Mouse (Mus musculus) gastrocnemius, postnatal 25 days (tissue): Measurements from ENCODE around the gene B230219D22Rik. TPM values are rescaled to one million over a fixed set of nuclear protein-coding genes. Genes with fewer than 3 reads are reported as not detected.
A peak's percentile ranks its signal among the peaks of the same experiment; 100 is the strongest.

Experiments used
- DNase-seq: peaks from one replicate; pipeline ENCODE4 v3.0.0; 2022
- total RNA-seq, 2 experiments: library from RNA; stranded (reverse); gene quantifications; 1 replicate in 1 of 2; 2 replicates in 1 of 2; pipeline ENCODE4 v1.2.3; 2021

Gene B230219D22Rik
- total RNA-seq, 2 experiments from 2014 or later: 25.7 to 29.7 TPM

GRCm38 (mm10) chr13:55727120-55727838, 34.4 kb downstream of the B230219D22Rik start, which contains the start of gene Pcbd2:
Gene Pcbd2, plus strand, starts transcription at chr13:55727368.
- peak; percentile 89 for DNase-seq

DNA sequence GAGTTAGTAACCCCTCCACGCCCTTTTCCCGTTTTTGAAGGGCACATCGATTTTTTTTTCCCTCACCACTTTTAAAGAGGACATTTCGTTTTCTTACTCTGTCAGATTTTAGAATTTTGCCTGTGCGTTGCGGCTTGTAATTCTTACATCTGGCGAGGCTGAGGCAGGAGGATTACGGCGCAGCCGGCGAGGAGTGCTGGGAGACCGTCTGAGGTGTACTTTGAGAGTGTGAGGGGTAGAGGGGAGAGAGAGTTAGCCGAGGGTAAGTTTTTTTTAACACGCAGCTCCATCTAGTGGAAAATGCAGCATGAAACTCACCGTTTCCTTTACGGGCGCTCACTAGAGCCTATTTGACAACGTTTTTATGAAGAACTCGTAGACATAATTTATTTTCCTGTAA, 34.9 kb downstream of the B230219D22Rik start:
- DNase-seq: peak; percentile 52

DNA sequence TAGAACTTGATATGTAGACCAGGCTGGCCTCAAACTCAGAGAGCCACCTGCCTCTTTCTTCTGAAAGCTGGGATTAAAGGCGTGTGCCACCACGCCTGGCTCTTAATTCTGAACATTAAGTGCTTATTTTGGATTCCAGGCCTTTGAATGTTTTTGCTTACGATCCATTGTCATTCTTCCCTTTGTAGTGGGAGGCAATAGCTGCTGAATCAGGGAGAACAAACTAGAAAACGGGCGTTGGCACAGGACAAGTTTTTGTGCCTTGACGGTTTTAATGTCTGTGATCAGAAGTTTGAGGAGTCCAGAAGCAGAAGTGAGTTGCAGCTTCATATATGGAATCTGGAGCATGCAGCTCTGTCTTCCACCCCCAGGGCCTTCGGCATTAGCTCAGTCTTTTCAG, 37.8 kb downstream of the B230219D22Rik start:
- no peak for DNase-seq

DNA sequence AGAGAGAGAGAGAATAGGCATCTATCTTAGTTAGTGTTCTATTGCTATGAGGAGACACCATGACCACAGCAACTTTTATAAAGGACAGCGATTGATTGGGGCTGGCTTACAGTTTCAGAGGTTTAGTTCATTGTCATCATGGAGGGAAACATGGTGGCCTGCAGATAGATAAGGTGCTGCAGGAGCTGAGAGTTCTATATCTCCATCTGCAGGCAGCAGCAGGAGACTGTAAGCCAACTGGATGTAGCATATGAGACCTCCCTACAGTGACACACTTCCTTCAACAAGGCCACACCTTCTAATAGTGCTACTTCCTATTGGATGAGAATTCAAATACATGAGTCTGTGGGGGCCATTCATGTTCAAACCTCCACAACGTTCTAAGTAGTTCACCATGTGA, 39.2 kb downstream of the B230219D22Rik start:
- no peak for DNase-seq

DNA sequence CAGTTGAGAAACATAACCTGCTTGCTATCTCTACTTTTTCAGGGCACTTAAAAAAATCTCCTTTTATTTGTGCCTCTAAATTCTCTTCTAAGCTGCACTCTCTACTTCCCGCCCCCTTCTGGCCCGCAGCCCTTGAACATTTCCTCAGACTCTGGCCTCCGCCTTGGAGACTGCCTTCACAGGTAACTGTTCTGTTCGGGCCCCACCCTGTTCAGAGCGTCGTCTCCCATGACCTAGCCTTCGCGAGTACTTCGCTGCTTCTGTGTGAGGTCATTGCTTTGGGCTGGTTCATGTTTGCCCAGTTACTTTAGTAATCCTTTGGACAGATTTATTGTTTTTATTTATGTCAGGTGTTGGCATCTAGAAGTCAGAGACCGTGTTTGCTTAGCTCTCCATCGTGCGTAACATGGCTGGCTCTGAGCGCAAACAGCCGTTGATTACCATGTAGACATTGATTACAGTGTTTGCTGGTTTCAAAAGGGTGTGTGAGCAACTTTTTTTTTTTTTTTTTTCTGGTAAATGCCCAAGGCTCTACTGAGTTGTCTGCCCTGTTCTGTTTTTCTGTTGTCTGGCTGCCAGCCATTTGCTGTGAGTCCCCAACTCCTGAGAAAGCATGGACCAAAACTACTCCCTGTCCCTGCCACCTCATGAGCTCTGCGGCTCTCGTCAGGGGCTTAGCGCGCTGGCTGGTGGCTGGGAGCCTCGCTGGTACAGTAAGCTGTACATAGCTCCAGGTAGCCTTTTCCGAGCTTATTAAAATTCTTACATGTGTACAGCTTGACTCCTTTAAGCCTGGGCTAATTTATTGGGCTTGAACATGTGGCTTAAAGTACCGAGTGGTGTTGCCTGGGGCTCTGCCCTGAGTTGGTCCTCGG, 40.9 kb downstream of the B230219D22Rik start:
- no peak for DNase-seq

DNA sequence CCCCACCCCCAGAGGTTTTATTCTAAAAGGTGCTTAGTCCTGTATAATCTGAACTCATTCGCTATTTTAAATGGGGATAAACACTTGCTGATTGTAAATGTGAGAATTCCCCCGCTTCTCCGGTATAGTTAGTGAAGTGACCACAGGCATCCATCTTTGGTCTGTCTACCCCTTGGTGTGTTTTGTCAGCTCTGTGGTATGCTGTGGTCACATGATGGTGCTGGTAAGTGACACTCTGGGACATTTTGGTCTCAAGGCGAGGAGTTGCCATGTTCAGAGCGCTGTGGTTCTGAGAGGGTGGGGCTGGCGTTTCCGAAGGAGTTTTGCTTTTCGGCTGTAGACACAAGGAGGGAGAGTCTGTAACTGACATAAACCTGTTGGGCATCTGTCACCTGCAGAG, 45.0 kb downstream of the B230219D22Rik start:
- no peak for DNase-seq

- DNase-seq: no peak
Observed at GRCm38 (mm10) chr13:55742306-55742705, 49.4 kb downstream of the B230219D22Rik start.

Other genes starting within 250 kb of the B230219D22Rik start
- gene Grk6, start 248.1 kb upstream of the B230219D22Rik start, total RNA-seq: 10 to 100 TPM in 1 of 2 experiments, 1 to 10 TPM in 1; 9.3 to 10.2 TPM
- under 1 TPM; 0.51 to 0.79 TPM for gene Prr7, start 228.9 kb upstream of the B230219D22Rik start, total RNA-seq
- 10 to 100 TPM; 10.3 to 16.1 TPM for gene Dbn1, start 205.0 kb upstream of the B230219D22Rik start, total RNA-seq
- gene Pdlim7, start 179.4 kb upstream of the B230219D22Rik start, total RNA-seq: 100 to 1,000 TPM; 544 to 627 TPM
- gene Dok3, start 163.8 kb upstream of the B230219D22Rik start, total RNA-seq: 1 to 10 TPM in 1 of 2 experiments, under 1 TPM in 1; 1.00 to 1.0 TPM
- gene Ddx41, start 156.5 kb upstream of the B230219D22Rik start, total RNA-seq: 1 to 10 TPM; 8.1 to 9.0 TPM
- gene Fam193b, start 122.0 kb upstream of the B230219D22Rik start, total RNA-seq: 10 to 100 TPM; 11.4 to 11.7 TPM
- 10 to 100 TPM; 70.8 to 73.1 TPM for gene Tmed9, start 119.4 kb upstream of the B230219D22Rik start, total RNA-seq
- 1 to 10 TPM; 4.5 to 6.9 TPM for gene B4galt7, start 93.2 kb upstream of the B230219D22Rik start, total RNA-seq
- gene Caml, start 70.1 kb upstream of the B230219D22Rik start, total RNA-seq: 1 to 10 TPM; 8.2 to 9.2 TPM
- 10 to 100 TPM; 17.1 to 18.5 TPM for gene Ddx46, start 58.1 kb upstream of the B230219D22Rik start, total RNA-seq
- 10 to 100 TPM; 27.1 to 28.2 TPM for gene Txndc15, start 21.5 kb downstream of the B230219D22Rik start, total RNA-seq
- 10 to 100 TPM; 20.2 to 22.0 TPM for gene Pcbd2, start 34.2 kb downstream of the B230219D22Rik start, total RNA-seq
- gene Catsper3, start 91.4 kb downstream of the B230219D22Rik start, total RNA-seq: not detected
- under 1 TPM; 0.46 to 0.70 TPM for gene Pitx1, start 143.1 kb downstream of the B230219D22Rik start, total RNA-seq